Mouse (Mus musculus): ENCODE measurements around the gene Thrsp. TPM values are rescaled to one million over a fixed set of nuclear protein-coding genes. Genes with fewer than 3 reads are reported as not detected.
"Not testable (repeated sequence)": the region's sequence is repeated elsewhere in the genome, so short reads cannot be mapped to it uniquely, and the experiment has no call there.

Thrsp gene
- not detected in 3 replicates for total RNA-seq (2017)

DNA sequence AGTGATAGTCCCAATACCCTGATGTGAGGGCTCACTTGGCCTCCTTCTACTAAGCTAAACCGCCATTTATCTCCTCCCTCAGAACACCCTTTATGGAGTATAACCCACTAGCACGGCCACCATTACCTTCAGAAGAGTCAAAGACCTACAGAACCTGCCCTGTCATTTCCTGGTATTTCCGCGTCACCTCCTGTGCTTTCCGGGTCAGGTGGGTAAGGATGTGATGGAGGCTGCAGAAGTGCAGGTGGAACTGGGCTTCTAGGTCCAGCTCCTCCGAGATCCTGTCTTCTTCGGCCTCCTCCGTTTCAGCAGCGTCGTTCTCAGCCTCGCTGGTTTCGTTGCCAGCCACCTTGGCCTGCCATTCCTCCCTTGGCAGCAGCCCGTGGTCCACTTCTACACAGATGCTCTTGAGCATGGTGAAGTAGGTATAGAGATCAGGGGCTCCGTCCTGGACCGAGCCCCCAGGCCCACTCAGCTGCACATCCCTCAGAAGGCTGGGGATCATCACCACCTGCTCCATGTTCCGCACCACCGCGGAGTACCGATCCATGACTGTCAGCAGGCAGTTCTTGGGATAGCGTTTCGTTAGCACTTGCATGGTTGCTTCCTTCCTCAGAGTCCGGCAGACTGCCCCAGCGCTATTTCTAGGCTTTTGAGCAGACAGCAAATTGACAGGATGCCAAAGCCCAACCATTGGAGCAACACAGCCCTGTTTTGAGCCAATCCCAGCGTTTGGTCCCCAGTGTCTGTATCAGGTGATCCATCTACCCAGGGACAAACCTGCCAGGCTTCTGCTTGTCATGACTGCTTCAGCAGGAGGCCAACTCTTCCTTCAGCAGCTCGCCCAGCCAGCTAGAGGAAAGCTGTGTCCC lies at the start of gene Thrsp:
Gene Thrsp (minus strand): TSS at position 825 of the 872 bp plus-strand sequence.
- 0 out of 2 replicates have a peak, but pooled peaks have one; percentile 25 for ATAC-seq (replicated peaks; ENCODE audit: insufficient number of reproducible peaks, low FRiP score, low TSS enrichment, poor library complexity, severe bottlenecking)

DNA sequence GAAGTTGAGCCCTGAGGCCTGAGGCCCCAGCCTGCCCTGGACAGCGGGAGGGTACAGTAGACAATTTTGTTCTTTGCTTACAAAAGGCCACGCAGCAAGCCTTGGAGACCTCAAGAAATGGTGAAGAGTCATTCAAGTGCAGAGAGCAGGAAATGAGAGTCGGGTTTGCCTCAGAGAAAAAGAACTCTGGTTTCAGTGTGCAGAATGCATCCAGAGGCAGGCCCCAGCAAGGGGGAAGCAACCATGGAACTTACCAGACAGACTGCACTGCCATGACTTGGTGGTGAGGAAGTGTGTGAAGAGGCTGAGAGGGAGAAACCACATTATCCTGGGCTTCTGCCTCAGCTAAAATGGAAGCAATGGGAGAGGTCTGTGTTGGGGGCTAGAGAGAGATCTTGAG lies 38.0 kb upstream of the Thrsp start:
- ATAC-seq (replicated peaks; ENCODE audit: insufficient number of reproducible peaks, low FRiP score, low TSS enrichment, poor library complexity, severe bottlenecking): 0 out of 2 replicates have a peak, but pooled peaks have one; percentile 24

DNA sequence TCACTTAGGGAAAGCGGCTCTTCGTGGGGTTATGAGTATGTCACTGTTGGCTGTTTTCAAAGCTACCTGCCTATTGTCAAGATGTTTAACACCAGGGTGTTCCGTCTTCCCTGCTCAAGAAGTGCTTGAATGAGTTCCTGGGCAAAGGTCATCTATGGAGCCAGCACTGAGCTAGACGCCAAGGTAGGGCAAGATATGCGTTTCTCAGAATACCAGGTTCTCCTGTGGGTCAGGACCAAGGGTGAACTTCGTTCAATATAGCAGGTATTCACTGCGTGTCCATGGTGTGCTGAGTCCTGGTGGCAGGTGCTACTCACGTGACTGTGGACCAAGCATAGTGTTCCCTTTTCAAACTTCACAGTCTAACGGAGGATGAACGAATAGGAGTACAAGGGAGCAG lies 37.3 kb upstream of the Thrsp start:
- no peak for ATAC-seq (replicated peaks; ENCODE audit: insufficient number of reproducible peaks, low FRiP score, low TSS enrichment, poor library complexity, severe bottlenecking)

DNA sequence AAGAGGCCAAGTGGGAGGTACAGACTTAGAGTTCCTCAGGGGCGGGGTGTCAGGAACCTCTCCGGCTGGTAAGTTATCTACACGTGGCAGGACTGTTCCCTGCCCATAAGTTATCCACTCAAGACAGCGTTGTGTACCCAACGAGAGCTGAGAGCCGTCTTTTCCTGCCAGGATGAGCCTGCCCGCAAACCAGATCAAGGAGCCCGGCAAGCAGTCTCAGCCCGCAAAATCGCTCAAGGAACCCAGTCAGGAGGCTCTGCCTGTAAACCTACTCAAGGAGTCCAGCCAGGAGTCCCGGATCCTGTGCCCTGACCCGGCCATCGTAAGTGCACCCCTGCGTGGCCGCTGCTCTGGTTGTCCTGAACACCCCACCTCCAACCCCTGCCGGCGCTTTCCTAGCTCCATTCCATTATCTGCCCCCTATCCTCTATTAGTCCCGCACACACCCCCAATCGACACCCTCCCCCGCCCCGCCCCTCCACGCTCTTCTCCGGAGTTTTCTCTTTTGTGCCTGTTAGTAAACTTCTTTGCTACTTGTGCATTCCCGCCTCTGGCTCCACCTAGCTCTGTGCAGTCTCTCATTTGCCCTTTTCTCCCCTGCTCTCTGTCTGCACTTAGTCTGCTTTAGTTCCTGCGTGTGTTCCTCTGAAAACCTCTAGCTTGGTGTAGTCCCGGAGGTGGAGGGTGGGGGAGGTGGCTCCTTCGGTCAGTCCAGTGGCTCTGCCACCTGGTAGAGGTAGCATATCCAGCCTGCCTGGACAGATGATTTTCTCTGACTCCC lies 35.8 kb upstream of the Thrsp start:
- ATAC-seq (replicated peaks; ENCODE audit: insufficient number of reproducible peaks, low FRiP score, low TSS enrichment, poor library complexity, severe bottlenecking): peak; percentile 62

DNA sequence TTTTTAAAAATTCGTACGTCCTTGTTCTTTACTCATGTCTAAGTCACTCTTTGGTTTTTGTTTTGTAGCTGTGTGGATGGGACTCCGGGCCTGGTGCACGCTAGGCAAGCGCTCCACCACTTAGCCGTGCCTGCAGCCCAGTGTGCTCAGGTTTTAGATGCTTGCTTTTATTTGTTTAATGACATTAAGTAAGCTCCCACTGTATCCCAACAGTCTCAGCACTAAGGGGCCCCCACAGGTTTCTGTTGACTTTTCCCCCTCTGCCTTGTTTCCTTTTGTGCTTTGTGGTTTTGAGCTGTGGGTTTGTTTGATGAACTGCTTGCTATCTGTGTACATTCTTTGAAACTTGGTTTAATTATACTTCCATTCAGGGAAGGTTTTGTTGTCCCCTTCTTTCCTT lies 34.7 kb upstream of the Thrsp start:
- no peak for ATAC-seq (replicated peaks; ENCODE audit: insufficient number of reproducible peaks, low FRiP score, low TSS enrichment, poor library complexity, severe bottlenecking)

DNA sequence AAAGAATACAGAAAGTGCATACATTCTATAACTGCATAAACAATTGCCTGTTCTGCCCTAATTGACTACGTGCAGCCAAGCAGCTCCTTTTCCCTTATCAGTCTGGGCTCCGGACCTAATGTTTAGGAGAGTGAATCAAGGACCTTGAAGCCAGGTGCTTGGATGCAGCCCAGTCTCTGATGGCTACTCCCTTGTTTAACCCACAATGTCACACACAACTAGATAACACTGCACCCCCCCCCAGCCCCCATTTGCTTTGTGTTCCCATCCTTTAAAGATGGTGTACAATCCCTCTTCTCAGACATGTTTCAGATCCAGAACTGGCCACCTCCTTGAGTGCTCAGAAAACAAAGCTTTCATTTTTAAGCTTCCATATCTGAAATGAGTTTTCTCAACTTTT lies 33.5 kb upstream of the Thrsp start, which contains the start of gene Kctd14:
Gene Kctd14 (plus strand): TSS at position 301 of the 400 bp plus-strand sequence.
- ATAC-seq (replicated peaks; ENCODE audit: insufficient number of reproducible peaks, low FRiP score, low TSS enrichment, poor library complexity, severe bottlenecking): not testable (repeated sequence)

DNA sequence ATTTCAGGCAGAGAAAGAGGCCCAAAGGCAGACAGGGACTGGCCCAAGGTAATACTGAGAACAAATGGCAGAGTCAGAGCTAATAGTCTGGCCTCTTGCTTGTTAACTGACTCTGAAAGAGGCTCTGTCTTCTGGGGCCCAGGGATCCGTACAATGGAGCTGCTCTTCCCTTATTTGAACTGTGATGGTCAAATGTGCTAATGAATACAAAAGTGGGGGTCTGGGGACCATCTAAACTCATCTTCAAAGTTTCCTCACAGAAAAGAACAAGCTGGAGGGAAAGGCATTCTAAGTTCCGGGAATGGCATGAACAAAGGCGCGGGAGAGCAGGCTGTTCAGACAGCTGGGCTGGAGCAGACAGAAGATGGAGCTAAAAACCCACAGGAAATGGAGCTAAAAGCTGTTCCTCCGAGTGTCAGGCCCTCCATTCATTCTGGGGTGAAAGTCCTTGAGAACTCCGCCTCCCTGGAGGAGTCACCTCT lies 29.6 kb upstream of the Thrsp start:
- ATAC-seq (replicated peaks; ENCODE audit: insufficient number of reproducible peaks, low FRiP score, low TSS enrichment, poor library complexity, severe bottlenecking): no peak

DNA sequence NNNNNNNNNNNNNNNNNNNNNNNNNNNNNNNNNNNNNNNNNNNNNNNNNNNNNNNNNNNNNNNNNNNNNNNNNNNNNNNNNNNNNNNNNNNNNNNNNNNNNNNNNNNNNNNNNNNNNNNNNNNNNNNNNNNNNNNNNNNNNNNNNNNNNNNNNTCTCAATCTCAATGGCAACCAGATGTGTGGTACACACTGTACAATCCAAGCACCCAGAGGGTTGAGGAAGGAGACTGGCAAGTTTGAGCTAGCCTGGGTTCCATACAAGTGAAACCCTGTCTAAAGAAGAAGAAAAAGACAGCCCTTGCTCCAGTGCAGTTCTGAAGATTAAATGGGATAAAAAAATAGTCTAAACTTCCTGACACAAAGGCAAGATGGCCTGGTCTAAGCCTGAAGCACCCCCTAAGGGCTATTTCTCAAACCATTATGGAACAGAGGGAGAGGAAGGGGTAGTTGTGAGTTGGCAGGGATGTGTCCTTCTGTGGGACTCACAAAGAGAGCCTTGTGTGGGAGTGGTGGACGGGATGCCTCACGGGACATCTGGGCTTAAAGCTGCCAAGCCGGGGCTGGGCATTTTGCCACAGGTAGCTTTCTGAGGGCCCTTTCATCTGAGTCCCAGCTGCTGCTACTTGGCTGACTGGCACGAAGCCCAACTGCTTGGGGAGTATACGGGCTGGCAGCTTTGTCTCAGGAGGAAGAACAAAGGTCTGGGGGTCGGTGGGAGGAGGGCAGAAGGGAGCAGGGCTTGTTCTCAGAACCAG lies 28.8 kb upstream of the Thrsp start:
- no peak for ATAC-seq (replicated peaks; ENCODE audit: insufficient number of reproducible peaks, low FRiP score, low TSS enrichment, poor library complexity, severe bottlenecking)

DNA sequence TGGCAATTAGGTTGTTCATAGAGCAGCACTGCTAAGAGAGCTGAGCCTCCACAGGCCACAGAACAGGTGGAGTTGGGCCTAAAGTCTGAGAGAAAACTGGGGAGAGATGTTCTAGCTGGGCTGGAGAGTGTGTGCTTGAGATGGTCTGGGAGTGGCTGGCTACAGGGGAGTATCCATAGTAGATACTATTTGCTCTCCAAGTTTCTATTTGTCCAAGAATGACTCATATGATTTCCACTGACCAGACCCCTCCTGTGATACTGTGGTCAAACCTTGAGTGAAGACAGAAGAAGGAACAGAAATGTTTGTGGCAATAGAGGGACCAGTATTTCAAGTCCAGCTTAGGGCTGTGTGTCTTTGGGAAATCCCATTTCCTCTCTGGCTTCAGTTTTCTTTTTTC lies 21.5 kb upstream of the Thrsp start:
- ATAC-seq (replicated peaks; ENCODE audit: insufficient number of reproducible peaks, low FRiP score, low TSS enrichment, poor library complexity, severe bottlenecking): no peak

DNA sequence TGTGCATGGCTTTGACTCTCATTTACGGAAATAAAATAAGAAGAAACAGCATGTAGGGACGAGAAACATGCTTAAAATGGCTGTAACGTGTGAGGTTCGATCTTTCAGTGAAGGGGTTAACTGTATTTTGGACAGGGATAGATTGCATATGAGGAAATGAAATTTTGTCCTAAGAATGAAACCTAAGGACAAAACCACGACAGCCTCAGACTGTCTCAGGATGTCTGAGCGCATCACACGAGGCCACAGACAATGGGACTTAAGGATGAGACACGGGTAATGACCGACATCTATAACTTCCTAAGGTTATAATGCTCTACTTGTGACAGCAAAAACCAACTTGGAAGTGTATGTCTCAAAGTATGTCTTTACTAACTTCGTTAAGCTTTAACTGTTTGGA lies 17.0 kb upstream of the Thrsp start:
- 0 out of 2 replicates have a peak, but pooled peaks have one; percentile 35 for ATAC-seq (replicated peaks; ENCODE audit: insufficient number of reproducible peaks, low FRiP score, low TSS enrichment, poor library complexity, severe bottlenecking)

DNA sequence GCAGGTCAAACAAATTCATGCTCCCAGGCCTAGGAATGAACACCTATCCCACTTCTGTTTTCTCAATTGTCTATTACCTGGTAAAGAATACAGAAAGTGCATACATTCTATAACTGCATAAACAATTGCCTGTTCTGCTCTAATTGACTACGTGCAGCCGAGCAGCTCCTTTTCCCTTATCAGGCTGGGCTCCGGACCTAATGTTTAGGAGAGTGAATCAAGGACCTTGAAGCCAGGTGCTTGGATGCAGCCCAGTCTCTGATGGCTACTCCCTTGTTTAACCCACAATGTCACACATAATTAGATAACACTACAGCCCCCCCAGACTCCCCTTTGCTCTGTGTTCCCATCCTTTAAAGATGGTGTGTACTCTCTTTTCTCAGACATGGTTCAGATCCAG lies 16.0 kb upstream of the Thrsp start:
- not testable (repeated sequence) for ATAC-seq (replicated peaks; ENCODE audit: insufficient number of reproducible peaks, low FRiP score, low TSS enrichment, poor library complexity, severe bottlenecking)

DNA sequence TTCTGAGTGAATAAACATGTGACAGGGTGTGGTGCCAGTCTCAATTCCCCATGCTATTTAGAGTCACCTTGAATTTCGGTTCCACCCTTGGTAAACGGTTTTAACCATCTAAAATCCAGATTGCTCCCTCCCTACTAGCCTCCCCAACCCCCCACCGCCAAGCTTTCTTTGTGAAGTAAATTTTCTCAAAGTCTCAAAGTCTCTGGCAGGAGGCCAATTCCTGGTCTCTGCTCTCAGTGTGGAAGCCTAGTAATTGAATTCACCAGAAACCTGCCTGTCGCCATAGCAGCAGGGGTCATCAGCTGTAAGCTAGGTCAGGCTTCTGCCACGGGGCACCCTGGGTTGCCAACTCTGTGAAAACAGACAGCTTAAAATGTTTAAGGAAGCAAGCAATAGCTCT lies 12.2 kb upstream of the Thrsp start:
- peak; percentile 63 for ATAC-seq (replicated peaks; ENCODE audit: insufficient number of reproducible peaks, low FRiP score, low TSS enrichment, poor library complexity, severe bottlenecking)

DNA sequence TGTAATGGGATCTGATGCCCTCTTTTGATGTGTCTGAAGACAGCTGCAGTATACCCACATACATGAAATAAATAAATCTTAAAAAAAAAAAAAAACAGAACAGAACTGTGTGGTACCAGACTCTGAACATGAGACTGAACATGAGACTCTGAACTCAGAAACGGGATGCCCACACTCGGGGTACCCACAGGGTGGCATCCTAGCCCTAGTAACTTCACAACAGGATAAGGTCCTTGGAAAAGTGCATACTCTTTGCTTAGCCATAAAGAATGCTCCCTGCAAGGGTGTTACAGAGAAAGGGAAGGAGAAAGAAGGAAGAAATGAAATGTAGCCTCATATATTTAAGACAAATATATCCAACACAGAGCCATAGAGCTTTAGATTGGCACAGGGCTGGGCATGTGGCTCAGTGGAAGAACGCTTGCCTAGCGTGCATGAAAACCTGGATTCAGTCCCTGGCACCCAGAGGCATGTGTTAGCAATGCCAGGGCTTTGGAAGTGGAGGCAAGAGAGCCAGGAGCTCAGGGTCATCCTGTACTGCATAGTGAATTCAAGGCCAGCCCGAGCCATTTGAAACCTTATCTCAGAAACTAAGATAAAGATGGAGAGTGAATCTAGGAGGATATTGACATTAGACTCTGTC lies 10.4 kb upstream of the Thrsp start:
- ATAC-seq (replicated peaks; ENCODE audit: insufficient number of reproducible peaks, low FRiP score, low TSS enrichment, poor library complexity, severe bottlenecking): no peak

DNA sequence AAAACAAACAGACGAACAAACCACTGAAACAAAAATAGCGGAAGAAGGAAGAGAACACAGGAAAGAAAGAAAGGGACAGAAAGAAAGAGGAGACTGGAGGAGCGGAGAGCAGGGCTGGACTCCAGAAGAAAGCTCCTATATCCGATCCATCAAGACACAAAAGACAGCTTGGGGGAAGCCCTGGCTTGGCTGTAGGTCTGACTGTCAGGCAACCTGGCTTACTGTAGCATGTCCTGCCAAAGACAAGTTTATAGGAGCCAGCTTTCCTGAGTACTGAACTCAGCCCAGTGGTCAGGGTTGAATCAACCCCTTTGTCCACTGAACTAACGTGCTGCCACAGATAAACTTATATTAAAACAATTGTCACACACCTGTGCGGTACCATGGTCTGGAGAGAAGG lies 9.8 kb upstream of the Thrsp start:
- ATAC-seq (replicated peaks; ENCODE audit: insufficient number of reproducible peaks, low FRiP score, low TSS enrichment, poor library complexity, severe bottlenecking): no peak

DNA sequence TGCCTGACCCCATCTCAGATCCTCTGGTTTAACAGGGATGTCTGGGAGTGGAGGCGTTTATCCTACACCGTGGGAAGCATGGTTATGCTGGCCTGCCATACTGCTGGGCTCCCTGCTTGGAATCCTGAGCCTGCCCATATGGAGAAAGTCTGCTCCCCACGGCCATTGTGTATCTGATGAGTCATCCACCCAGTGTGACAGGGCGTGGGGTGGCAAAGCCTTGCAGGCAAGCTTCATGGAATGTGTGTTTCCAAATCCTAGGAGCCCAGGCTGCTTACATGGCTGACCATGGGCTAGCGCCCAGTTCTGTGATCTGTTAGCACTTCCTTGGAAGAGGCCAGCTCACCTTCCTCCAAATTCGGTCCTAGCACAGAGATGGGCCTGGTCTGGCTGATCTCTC lies 9.0 kb upstream of the Thrsp start:
- no peak for ATAC-seq (replicated peaks; ENCODE audit: insufficient number of reproducible peaks, low FRiP score, low TSS enrichment, poor library complexity, severe bottlenecking)

DNA sequence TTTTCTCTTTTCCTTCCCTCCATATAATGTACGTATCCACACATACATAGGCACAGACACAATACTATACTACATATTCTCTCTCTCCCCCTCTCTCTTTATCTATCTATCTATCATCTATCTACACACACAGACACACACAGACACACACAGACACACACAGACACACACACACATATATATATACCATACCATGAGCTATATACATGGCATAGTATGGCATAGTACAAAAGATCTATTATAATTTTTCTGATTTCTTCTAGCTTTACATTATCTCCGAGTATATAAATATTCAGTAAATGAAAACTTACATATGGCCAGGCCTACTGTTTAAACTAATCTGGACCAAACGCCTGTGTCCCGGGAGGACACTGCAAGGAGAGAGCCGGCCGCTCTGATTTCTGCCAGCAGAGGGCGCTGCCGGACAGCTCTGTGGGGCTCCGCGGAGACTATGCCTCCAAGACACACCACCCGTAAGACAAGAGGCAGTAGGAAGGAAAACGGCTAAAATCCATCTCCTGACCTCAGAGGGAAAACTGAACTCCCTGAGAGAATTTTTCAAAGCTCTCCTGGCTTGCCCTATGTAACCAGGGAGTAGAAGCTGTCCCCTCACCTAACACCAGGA lies 7.2 kb upstream of the Thrsp start:
- ATAC-seq (replicated peaks; ENCODE audit: insufficient number of reproducible peaks, low FRiP score, low TSS enrichment, poor library complexity, severe bottlenecking): peak; percentile 79

DNA sequence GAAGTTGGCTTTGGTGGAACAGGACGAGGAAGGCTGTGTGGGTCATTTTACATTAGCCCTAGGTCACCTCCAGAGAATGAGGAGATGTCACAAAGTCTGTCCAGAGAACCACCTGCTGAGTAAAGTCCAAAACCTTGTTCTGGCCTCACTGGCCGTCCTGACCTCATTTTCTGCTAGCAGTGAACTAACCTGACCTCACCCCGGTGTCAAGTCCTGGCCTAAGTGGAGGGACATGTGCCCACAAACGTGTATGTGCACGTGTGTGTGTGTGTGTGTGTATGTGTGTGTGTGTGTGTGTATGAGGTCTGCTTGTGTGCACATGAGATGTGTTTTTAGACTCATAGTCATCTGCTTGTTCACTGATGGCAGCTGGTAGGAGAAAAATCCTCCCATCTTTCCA lies 6.2 kb upstream of the Thrsp start:
- ATAC-seq (replicated peaks; ENCODE audit: insufficient number of reproducible peaks, low FRiP score, low TSS enrichment, poor library complexity, severe bottlenecking): no peak
